Mouse (Mus musculus): Measurements from ENCODE around the gene Ifitm3.
A peak's percentile ranks its signal among the peaks of the same experiment; 100 is the strongest.

Gene Ifitm3

DNA sequence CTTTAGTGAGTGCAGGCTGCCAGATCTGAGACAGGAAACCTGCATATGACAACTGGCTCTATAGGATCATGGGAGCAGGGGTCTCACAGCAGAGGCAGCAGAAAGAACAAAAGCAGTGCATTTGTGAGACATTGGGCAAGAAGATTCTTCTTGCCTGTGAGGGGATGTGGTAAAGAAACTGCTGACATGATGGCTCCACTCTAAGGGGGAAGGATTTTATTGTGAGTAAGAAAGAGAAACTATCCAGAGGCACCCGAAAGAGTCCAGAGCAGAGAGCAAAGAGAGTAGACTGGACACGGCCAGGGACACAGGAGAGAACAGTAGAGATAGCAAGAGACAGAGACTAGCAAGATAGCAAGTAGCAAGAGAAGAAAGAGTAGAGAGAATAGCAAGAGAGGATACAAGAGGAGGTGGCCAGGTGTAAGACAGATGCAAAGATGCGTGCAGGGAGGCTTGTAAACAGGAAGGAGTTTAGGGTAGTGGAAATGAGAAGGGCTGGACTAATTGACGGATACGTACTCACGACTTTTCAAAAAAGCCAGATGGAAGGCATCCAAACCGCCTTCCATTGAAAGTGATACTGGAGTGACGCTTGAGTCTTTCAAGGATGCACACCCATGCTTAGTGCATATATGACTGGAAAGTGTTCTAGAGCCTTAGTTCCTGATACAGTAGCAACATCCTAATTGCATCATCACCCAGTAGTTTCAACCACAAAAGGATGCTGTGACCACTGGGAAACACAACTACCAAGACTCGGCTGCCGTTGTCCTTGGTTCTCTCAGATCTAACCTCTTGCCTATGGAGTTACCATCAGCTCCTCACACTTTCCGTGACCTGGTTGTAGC, 11.5 kb downstream of the Ifitm3 start:
- no peak for DNase-seq

GRCm38 (mm10) chr7:140997817-140998216, 12.8 kb downstream of the Ifitm3 start:
- no peak for DNase-seq

DNA sequence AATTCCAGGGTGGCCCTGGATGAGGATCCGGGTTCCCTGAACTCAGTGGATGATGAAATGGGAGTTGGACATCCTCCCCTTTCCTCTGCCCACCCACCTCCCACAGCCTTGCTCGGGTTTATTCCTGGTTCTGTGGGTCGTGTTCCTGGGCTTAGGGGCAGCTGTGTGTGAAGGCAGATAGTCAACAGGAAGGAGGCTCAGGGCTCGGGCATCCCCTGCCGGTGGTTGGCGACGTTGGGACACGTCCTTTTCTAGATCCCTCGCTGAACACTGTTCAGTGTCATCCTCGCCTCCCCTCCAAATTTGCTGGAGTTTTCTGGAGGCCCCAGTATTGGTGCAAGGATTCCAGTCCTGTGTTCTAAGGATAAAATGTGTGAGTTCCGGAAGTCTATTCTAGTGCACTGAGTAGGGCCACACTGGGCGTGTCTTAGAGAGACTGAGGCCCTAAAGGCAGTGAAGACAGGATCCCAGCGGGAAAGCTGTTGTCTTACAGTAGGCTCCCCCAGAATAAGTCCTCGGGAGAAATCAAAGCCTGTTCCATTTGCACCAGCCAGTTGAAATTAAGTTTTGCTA, 19.4 kb downstream of the Ifitm3 start:
- no peak for DNase-seq

- DNase-seq, result no peak
Observed at GRCm38 (mm10) chr7:140990622-140991021, 19.9 kb downstream of the Ifitm3 start.

- DNase-seq, result no peak
Observed at GRCm38 (mm10) chr7:140990185-140990584, 20.4 kb downstream of the Ifitm3 start.

- DNase-seq, result no peak
Observed at GRCm38 (mm10) chr7:140989022-140989421, 21.5 kb downstream of the Ifitm3 start.

DNA sequence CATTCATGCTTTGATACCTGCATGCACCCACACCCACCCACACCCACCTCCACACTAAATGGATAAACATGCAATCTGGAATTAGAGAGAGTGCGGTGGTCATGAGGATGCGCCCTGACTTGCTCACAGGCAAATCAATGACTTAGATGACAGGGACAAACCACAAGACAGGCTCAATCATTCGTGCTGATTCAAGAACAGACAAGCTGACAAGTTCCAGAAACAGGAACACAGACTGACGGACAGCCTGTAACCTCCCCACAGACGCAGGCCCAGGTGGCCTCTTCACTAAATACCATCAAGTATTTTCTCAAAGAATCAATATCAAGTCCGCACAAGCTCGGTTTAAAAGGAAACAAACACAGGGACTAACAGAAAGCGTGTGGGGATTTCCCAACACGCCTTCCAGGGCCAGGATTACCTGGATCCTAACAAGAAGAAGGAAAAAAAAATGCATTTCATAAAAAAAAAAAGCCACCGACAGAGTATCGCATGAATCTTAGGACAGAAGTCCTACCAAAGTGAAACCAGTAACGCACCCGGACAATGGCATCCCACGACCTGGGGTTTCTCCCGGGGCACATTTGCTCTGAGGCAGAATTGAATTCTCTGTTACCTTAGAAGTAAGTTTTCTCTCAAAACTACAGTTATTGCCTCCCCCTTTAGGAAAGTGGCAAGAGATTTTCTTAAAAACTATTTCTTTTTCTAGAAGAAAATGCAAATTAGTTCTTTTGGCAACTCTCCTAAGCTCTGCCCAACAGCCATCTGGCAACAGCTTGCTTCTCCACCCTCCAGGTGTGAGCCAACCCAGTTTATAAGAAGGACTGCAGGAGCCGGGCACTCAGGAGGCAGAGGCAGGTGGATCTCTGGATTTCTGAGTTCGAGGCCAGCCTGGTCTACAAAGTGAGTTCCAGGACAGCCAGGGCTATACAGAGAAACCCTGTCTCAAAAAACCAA, 23.1 kb downstream of the Ifitm3 start:
- peak; percentile 67 for DNase-seq

DNA sequence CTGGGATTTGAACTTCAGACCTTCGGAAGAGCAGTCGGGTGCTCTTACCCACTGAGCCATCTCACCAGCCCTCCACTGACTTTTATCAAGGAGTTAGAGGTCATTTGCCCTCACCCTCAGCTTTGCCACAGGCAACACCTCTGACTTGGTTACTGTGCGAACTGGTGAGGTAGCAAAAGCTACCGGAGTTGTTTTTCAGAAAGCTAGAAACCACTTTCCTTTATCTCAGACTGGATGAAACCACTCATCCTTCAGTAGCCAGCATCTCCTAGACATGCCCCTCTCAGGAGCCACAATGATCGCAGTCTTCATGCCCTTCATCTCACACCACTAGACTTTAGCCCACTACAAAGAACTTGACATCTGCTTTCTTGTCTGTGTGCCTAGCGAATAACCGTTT, 27.6 kb downstream of the Ifitm3 start:
- peak; percentile 61 for DNase-seq

GRCm38 (mm10) chr7:140981704-140982103, 28.9 kb downstream of the Ifitm3 start:
- peak; percentile 16 for DNase-seq

- DNase-seq, result peak; percentile 61
Observed at GRCm38 (mm10) chr7:140976720-140977119, 33.9 kb downstream of the Ifitm3 start.

DNA sequence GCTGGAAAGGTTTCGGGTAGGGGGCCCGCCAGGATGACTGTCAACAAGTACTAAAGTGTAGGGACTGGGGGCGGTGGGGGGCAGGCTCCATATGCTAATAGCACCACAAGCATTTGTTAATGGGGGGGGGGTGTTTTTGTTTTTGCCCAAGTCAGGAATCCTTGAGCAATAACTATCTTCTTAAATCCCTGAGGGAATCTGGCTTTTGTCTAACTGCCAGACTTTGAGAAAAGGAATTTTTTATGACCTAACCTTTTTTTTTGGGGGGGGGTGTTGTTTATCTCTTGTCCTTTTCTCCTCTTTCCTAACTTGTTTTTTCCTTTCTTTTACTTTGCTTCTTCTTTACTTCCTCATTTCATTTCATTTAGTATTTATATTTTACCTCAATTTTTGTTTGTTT, 35.1 kb downstream of the Ifitm3 start:
- no peak for DNase-seq

GRCm38 (mm10) chr7:140974940-140975339, 35.6 kb downstream of the Ifitm3 start:
- peak; percentile 84 for DNase-seq

GRCm38 (mm10) chr7:140973396-140974165, 37.0 kb downstream of the Ifitm3 start:
- peak; percentile 89 for DNase-seq

DNA sequence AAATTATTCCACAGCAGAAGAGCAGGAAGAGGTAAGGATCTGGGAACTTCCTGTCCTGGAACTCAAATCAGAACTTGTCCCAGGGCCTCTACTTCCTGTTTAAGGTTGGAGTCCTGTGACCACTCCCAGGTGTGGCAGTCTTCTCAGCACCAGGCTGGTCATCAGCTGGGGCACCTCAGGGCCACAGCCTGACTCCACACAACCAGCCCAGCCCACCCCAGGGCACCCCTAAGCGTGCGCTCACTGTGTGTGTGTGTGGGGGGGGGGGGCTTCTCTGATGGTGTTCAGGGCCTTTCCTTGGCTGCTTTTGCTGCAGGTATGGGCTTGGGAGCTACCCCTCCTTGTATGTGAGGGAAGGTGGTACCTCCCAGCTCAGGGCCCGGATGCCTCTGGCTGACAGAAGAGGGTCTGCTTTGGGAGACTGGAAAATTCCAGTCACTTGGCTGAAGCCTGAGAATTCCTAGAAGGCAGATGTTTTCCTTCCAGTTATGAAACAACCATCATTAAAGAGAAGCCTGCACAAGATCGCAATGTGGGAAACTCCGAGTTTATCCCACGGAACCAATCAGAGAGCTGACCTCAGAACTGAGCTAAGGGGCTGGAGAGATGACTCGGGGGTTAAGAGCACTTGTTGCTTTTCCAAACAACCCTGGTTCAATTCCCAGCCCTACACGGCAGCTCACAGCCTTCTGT, 38.9 kb downstream of the Ifitm3 start:
- DNase-seq, result peak; percentile 98

GRCm38 (mm10) chr7:140970931-140971330, 39.6 kb downstream of the Ifitm3 start:
- DNase-seq, result no peak

DNA sequence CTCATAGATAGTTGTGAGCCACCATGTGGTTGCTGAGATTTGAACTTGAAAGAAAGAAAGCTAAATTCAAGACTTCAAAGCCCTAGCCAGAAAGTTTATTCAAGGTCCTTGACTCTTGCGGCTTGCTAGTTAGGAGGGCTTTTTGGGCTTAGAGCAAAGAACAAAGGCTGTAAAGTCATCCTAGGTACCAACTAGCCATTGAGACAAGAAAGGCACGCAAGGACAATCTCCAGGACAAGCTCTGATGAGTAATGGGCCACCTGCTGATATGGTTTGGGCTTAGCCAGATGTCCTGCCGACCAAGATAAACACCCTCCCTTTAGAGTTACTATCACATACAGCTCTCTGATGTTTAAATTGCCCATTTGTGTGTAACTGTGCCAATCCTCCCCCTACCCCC, 41.9 kb downstream of the Ifitm3 start:
- peak; percentile 34 for DNase-seq

DNA sequence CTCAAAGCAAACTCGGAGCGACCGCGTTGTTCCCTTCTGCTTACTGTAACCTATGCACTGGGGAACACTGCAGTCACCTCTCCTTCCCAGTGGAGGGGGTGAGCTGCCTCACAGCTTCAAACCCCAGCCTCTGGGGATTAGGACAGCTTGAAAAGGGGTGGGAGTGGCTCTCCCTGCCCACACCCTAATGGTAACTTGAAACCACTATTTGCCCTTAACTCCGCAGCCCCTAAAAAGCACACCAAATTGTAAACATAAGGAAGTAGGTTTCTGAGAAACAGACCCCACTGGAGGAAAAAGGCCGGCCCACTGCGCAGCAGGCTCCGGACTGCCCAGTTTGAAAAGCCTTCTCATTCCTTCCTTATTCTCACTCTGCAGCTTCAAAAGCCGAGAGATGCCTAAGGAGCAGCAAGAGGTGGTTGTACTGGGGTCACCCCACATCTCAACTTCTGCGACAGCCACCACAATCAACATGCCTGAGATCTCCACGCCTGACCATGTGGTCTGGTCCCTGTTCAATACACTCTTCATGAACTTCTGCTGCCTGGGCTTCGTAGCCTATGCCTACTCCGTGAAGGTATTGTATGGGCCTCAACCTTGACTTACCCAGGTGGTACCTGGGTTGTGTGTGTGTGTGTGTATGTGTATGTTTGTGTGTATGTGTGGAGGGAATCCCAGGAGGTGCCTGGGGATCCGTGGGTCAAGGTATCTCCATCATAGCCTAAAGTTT, 42.5 kb downstream of the Ifitm3 start:
- peak; percentile 91 for DNase-seq

GRCm38 (mm10) chr7:140966921-140967320, 43.6 kb downstream of the Ifitm3 start, which contains the start of gene Ifitm1:
Ifitm1 (plus strand) TSS chr7:140967221.
- peak; percentile 41 for DNase-seq

DNA sequence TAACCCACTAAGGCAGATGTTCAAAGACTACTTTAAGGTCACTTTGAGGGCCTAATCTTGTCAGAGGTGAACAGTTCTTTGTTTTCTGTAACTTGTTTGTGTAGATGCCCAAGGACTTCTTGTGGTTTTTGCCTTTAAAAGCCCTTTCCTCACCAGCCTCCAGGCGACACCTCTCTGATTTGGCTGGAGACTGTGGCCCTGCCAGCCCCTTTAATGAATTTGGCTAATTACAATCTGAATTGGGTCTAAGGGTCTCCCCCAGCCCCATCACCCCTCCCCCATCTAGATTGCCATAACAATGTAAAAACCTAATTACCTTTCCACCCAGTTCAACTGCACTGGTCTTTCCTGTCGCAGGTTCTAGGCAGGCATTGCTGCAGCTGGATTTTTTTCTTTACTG, 47.8 kb downstream of the Ifitm3 start:
- peak; percentile 29 for DNase-seq

GRCm38 (mm10) chr7:140961416-140961815, 49.2 kb downstream of the Ifitm3 start:
- peak; percentile 67 for DNase-seq

- DNase-seq, result peak; percentile 82
Observed at GRCm38 (mm10) chr7:140960026-140960425, 50.5 kb downstream of the Ifitm3 start.
